Mouse (Mus musculus) embryo, embryonic 10.5 days (tissue): ENCODE results near the gene Fam3b.

Experiments
- DNase-seq: peaks from one replicate; pipeline ENCODE4 v3.0.0-alpha.2; 2015; ENCODE audit warnings: low spot score

The Fam3b gene

GRCm38 (mm10) chr16:97492369-97492768, 22.2 kb downstream of the Fam3b start:
- DNase-seq = no peak

GRCm38 (mm10) chr16:97478655-97479054, 36.0 kb downstream of the Fam3b start:
- DNase-seq = no peak

GRCm38 (mm10) chr16:97476524-97476923, 38.1 kb downstream of the Fam3b start:
- no peak for DNase-seq

GRCm38 (mm10) chr16:97475581-97475980, 39.0 kb downstream of the Fam3b start:
- DNase-seq = no peak

GRCm38 (mm10) chr16:97474671-97475070, 39.9 kb downstream of the Fam3b start:
- DNase-seq = no peak

- DNase-seq = no peak
Observed at GRCm38 (mm10) chr16:97467993-97468791, 46.4 kb downstream of the Fam3b start.

- no peak for DNase-seq
Observed at GRCm38 (mm10) chr16:97467472-97467871, 47.1 kb downstream of the Fam3b start.

GRCm38 (mm10) chr16:97466182-97466957, 48.2 kb downstream of the Fam3b start:
- DNase-seq = peak; percentile 37

GRCm38 (mm10) chr16:97462481-97463181, 52.0 kb downstream of the Fam3b start, which contains the start of gene Mx1:
Gene Mx1, minus strand, starts transcription at chr16:97462907.
- DNase-seq = peak; percentile 24

- no peak for DNase-seq
Observed at GRCm38 (mm10) chr16:97461271-97461670, 53.3 kb downstream of the Fam3b start.

- DNase-seq = no peak
Observed at GRCm38 (mm10) chr16:97459831-97460230, 54.8 kb downstream of the Fam3b start.

GRCm38 (mm10) chr16:97447386-97447785, 67.2 kb downstream of the Fam3b start:
- DNase-seq = no peak

- DNase-seq = peak; percentile 90
Observed at GRCm38 (mm10) chr16:97443670-97444263, 70.8 kb downstream of the Fam3b start.

GRCm38 (mm10) chr16:97441967-97442366, 72.6 kb downstream of the Fam3b start:
- no peak for DNase-seq

- DNase-seq = no peak
Observed at GRCm38 (mm10) chr16:97438191-97438590, 76.4 kb downstream of the Fam3b start.

- DNase-seq = no peak
Observed at GRCm38 (mm10) chr16:97437448-97438056, 77.1 kb downstream of the Fam3b start.

- DNase-seq = no peak
Observed at GRCm38 (mm10) chr16:97434206-97434605, 80.4 kb downstream of the Fam3b start.

- no peak for DNase-seq
Observed at GRCm38 (mm10) chr16:97431328-97431727, 83.3 kb downstream of the Fam3b start.

GRCm38 (mm10) chr16:97430091-97430490, 84.5 kb downstream of the Fam3b start:
- no peak for DNase-seq

GRCm38 (mm10) chr16:97428026-97428425, 86.6 kb downstream of the Fam3b start:
- DNase-seq = no peak

GRCm38 (mm10) chr16:97423627-97424026, 91.0 kb downstream of the Fam3b start:
- no peak for DNase-seq

- no peak for DNase-seq
Observed at GRCm38 (mm10) chr16:97421671-97422070, 92.9 kb downstream of the Fam3b start.
